Mouse (Mus musculus): ENCODE data around the gene Smarcc1.

- TF ChIP-seq MXI1 (IDR thresholded peaks at IDR 0.05; ENCODE audit: low read depth, low read length): no peak
- TF ChIP-seq POLR2A (IDR thresholded peaks at IDR 0.05; ENCODE audit: control insufficient read depth in 1 of 2, insufficient read depth in 1 of 2, low read depth in 1 of 2, low read length in 2 of 2, poor library complexity in 1 of 2): no peak
- no peak for TF ChIP-seq CTCF (IDR thresholded peaks at IDR 0.05 in 2 of 3, conservative IDR thresholded peaks at IDR 0.05 in 1 of 3; ENCODE audit: control insufficient read depth in 1 of 3, insufficient read depth in 1 of 3, low read depth in 2 of 3, low read length in 3 of 3, poor library complexity in 1 of 3, severe bottlenecking in 1 of 3)
- no peak for TF ChIP-seq ZKSCAN1 (IDR thresholded peaks at IDR 0.05; ENCODE audit: low read depth, low read length)
- TF ChIP-seq TCF12 (IDR thresholded peaks at IDR 0.05; ENCODE audit: low read depth, low read length): no peak
- no peak for TF ChIP-seq E2F4 (IDR thresholded peaks at IDR 0.05; ENCODE audit: borderline replicate concordance, low read depth, low read length)
- TF ChIP-seq EP300 (IDR thresholded peaks at IDR 0.05; ENCODE audit: low read depth in 1 of 2, low read length in 2 of 2): no peak
- no peak for TF ChIP-seq MEF2A (IDR thresholded peaks at IDR 0.05; ENCODE audit: extremely low read depth, insufficient replicate concordance, low read depth, low read length, poor library complexity, severe bottlenecking)
- no peak for TF ChIP-seq POLR2AphosphoS5 (IDR thresholded peaks at IDR 0.05; ENCODE audit: borderline replicate concordance, low read depth, low read length)
- no peak for TF ChIP-seq ZNF384 (IDR thresholded peaks at IDR 0.05; ENCODE audit: low read depth, low read length)
- no peak for TF ChIP-seq RCOR1 (IDR thresholded peaks at IDR 0.05; ENCODE audit: low read depth, low read length)
- TF ChIP-seq NELFE (IDR thresholded peaks at IDR 0.05; ENCODE audit: low read depth, low read length): no peak
Measured at GRCm38 (mm10) chr9:110247049-110247448, 129.5 kb downstream of the Smarcc1 start.
